Mouse (Mus musculus) hindbrain, embryonic 13.5 days (tissue): ENCODE results near the gene Ehd1. TPM values are rescaled to one million over a fixed set of nuclear protein-coding genes. Genes with fewer than 3 reads are reported as not detected.
A peak's percentile ranks its signal among the peaks of the same experiment; 100 is the strongest.

ENCODE experiments used
- ATAC-seq: fragments of 200-750 bp; cut with Nextera tagmentation; 2 replicates; pipeline ENCODE4 v1.8.0; 2017; ENCODE audit warnings: moderate TSS enrichment; ENCODE audit not compliant: low FRiP score
- H3K27ac ChIP-seq: fragments of 300-500 bp; sonication (generic); 2 replicates; pipeline ENCODE4 v1.5.1; 2015; ENCODE audit warnings: inconsistent platforms, mild to moderate bottlenecking, moderate library complexity
- H3K27me3 ChIP-seq: fragments of 300-500 bp; sonication (generic); 2 replicates; pipeline ENCODE4 v1.6.1; 2015; ENCODE audit warnings: mild to moderate bottlenecking, inconsistent platforms
- H3K36me3 ChIP-seq: fragments of 300-500 bp; sonication (generic); 2 replicates; pipeline ENCODE4 v1.6.1; 2015; ENCODE audit warnings: mild to moderate bottlenecking, inconsistent platforms
- H3K4me1 ChIP-seq: fragments of 300-500 bp; sonication (generic); replicated peaks from 2 replicates; pipeline ENCODE4 v1.6.1; 2015; ENCODE audit warnings: inconsistent platforms
- H3K4me2 ChIP-seq: fragments of 300-500 bp; sonication (generic); 2 replicates; pipeline ENCODE4 v1.6.1; 2015; ENCODE audit warnings: inconsistent platforms, mild to moderate bottlenecking, moderate library complexity
- H3K4me3 ChIP-seq: fragments of 300-500 bp; sonication (generic); 2 replicates; pipeline ENCODE4 v1.5.1; 2015; ENCODE audit warnings: mild to moderate bottlenecking, inconsistent platforms
- H3K9ac ChIP-seq: fragments of 300-500 bp; sonication (generic); 2 replicates; pipeline ENCODE4 v1.6.1; 2015; ENCODE audit warnings: mild to moderate bottlenecking, inconsistent platforms
- H3K9me3 ChIP-seq: fragments of 300-500 bp; sonication (generic); 2 replicates; pipeline ENCODE4 v1.6.1; 2016; ENCODE audit warnings: inconsistent platforms
- WGBS: fragments of 180-500 bp; shearing (Covaris S2); methylation state at CpG from one replicate; pipeline ENCODE4 v1.1.7; 2015; 5-methylcytosine and 5-hydroxymethylcytosine counted together
- microRNA counts: library from miRNA; unstranded; fragments of <30 nt; microRNA quantifications from one replicate; lab custom pipeline; 2016
- microRNA-seq: library from miRNA; unstranded; fragments of <30 nt; microRNA quantifications from one replicate; pipeline ENCODE4, GENCODE M21; 2016
- polyA plus RNA-seq: library from polyadenylated mRNA; unstranded; fragments of >200 nt; fragmentation: Nextera tagmentation; extraction: Ambion mirVana; gene quantifications from 2 replicates; pipeline ENCODE4 v1.2.1, GENCODE M21; 2015

Ehd1 gene
- polyA plus RNA-seq, 1 experiment from 2014 or later: 86.8 TPM

DNA sequence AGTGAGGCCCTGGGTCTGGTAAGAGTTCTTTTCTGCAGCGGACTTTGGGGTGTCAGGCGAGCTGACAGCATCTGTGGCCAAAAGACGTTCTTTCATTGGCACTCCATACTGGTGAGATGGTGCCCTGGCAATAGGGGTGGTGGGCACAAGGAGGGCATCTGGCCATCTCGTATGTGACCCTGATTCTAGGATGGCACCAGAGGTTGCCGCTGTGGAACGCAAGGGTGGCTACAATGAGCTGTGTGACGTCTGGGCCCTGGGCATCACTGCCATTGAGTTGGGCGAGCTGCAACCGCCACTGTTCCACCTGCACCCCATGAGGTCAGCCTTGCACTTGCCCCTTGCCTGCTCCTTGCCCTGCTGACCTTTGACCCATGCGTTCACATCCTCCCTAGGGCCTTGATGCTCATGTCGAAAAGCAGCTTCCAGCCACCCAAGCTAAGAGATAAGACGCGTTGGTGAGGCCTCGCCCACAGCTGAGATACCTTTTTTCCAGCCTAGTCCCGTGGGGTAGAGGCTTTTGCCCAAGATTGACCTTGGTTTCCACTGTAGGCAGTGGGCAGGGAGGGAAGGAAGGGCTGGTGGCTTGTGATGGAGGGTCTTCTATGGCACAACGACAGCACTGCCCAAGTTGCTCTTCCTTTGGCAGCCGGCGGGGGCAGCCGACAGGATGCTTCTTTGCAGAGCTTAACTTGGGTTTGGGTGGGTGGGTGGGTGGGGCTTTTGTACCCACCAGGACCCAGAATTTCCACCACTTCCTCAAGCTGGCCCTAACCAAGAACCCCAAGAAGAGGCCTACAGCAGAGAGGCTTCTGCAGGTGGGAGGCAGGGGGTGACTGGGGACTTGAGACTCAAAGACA, 66.8 kb downstream of the Ehd1 start:
- no peak overlapping the region for H3K4me2 ChIP-seq
- no peak overlapping the region for H3K9ac ChIP-seq
- no peaks in the 10 kb centered on the region for H3K9me3 ChIP-seq
- no peak for ATAC-seq
- peaks cover 82% of the 10 kb centered on the region for H3K36me3 ChIP-seq
- peaks cover 18% of the 10 kb centered on the region for H3K4me1 ChIP-seq
- H3K27ac ChIP-seq: no peak overlapping the region; the same call in 1 of the 2 replicates
- peaks cover 13% of the 10 kb centered on the region; the same call in 1 of the 2 replicates for H3K27me3 ChIP-seq
- no peak overlapping the region for H3K4me3 ChIP-seq
- 88% methylated on average over 19 of the region's 19 CpGs for WGBS

DNA sequence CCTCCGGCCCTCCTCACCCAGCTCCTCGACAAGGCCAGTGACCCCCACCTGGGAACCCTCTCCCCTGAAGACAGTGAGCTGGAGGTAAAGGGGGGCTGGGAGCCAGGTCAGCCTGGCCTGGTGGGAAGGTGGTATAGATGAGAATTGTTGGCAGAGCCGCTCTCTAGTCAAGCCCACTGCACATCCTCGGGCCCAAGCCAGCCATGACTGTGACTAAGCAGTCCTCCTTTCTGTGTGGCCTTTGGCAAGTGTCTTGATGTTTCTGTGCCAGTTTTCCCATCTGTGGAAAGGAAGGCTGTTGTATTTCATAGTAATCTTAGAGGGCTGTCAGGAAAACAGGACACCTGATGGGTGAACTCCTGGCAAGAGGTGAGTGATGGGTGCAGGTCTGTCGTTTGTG, 67.5 kb downstream of the Ehd1 start:
- Histone ChIP-seq H3K4me2 (no peak overlapping the region), H3K27ac (no peak overlapping the region; the same call in 1 of the 2 replicates), H3K4me3 (no peak overlapping the region), H3K9me3 (no peaks in the 10 kb centered on the region), H3K9ac (no peak overlapping the region), H3K36me3 (peaks cover 81% of the 10 kb centered on the region), H3K27me3 (peaks cover 13% of the 10 kb centered on the region; the same call in 1 of the 2 replicates), H3K4me1 (peaks cover 24% of the 10 kb centered on the region)
- no peak for ATAC-seq
- WGBS: 91% methylated on average over 5 of the region's 5 CpGs

DNA sequence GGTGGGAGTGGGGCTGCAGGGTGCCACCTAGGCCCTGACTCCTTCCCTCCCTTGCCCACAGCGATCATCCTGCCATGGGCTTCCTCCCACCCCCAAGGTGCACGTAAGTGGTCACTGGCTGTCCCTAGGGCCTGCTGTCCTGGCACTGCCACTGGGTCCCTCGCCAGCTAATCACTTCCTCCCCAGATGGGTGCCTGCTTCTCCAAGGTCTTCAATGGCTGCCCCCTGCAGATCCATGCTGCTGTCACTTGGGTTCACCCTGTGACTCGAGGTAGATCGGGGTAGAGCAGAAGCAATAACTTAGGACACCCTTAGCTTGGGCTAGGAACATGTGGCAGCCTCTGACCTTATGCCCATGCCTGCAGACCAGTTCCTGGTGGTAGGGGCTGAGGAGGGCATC, 69.5 kb downstream of the Ehd1 start:
- H3K27ac ChIP-seq: no peak overlapping the region
- WGBS: 93% methylated on average over 5 of the region's 5 CpGs
- no peak overlapping the region for H3K9ac ChIP-seq
- peaks cover 83% of the 10 kb centered on the region for H3K36me3 ChIP-seq
- no peak for ATAC-seq
- H3K9me3 ChIP-seq: no peaks in the 10 kb centered on the region
- H3K4me2 ChIP-seq: no peak overlapping the region
- H3K4me1 ChIP-seq: peaks cover 21% of the 10 kb centered on the region
- H3K4me3 ChIP-seq: no peak overlapping the region
- no peaks in the 10 kb centered on the region for H3K27me3 ChIP-seq

DNA sequence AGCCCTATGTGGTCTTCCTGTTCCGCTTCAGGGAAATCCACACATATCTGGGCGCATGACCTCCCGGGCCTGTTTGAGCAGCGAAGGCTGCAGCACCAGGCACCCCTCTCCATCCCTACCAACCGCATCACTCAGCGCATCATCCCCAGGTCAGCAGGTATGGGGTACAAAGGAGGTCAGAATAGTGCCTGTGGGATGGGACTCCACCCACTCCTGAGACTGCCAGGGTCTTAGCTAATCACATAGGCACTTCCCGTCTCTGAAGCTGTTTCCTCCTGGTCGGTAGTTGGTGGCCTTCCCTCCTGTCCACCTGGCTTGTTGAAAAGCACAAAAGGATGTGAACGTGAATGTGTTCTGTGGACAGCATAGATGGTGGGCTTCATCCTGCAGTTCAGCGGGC, 70.1 kb downstream of the Ehd1 start:
- H3K9ac ChIP-seq: no peak overlapping the region
- 92% methylated on average over 10 of the region's 10 CpGs for WGBS
- H3K27me3 ChIP-seq: no peaks in the 10 kb centered on the region
- peaks cover 89% of the 10 kb centered on the region for H3K36me3 ChIP-seq
- no peak overlapping the region for H3K4me3 ChIP-seq
- no peaks in the 10 kb centered on the region for H3K9me3 ChIP-seq
- peaks cover 15% of the 10 kb centered on the region for H3K4me1 ChIP-seq
- H3K27ac ChIP-seq: no peak overlapping the region
- no peak for ATAC-seq
- H3K4me2 ChIP-seq: no peak overlapping the region

DNA sequence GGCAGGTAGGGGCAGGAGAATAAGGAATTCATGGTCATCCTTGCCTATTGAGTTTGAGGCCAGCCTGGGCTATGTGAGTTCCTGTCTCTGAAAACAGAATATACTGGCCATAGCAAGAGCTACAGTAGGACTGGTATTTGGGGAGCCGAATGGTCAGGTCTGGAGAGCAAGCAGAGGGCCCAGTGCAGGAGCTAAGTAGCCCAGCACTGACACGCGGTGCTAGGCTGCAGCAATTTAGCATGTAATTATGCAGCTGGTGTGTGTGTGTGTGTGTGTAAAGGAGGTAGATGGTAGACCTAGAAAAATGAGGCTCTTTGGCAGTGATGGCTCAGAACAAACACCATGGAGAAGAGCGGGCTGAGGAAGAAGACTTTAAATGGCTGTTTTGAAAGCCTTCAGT, 71.1 kb downstream of the Ehd1 start:
- no peak overlapping the region for H3K4me2 ChIP-seq
- H3K4me1 ChIP-seq: peaks cover 14% of the 10 kb centered on the region
- H3K27ac ChIP-seq: no peak overlapping the region
- H3K4me3 ChIP-seq: no peak overlapping the region
- no peak overlapping the region for H3K9ac ChIP-seq
- no peaks in the 10 kb centered on the region for H3K27me3 ChIP-seq
- peaks cover 92% of the 10 kb centered on the region for H3K36me3 ChIP-seq
- H3K9me3 ChIP-seq: no peaks in the 10 kb centered on the region
- ATAC-seq: no peak
- WGBS: 98% methylated on average over 4 of the region's 4 CpGs

DNA sequence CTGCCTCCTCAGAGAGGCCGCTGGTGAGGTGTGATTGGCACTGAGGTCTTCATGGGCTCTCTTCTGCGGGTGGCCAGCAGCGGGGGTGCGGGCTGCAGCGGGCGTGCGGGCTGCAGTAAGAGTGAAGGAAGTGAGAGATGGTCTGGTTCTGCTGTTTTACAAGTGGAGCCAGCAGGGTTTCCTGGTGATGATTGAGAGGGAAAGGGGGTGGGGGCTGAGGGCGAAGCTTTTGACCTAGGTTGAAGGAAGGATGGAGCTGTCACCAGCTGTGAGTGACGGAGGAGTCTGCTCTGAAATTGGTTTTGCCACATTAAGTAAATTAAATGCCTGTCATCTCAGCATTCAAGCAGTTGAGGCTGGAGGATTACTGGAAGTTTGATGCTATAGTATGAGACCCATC, 72.2 kb downstream of the Ehd1 start:
- Histone ChIP-seq H3K4me2 (no peak overlapping the region), H3K4me3 (no peak overlapping the region), H3K9ac (no peak overlapping the region), H3K4me1 (peaks cover 14% of the 10 kb centered on the region), H3K27ac (peak overlapping the region; percentile 18; the same call in 1 of the 2 replicates), H3K27me3 (no peaks in the 10 kb centered on the region), H3K9me3 (no peaks in the 10 kb centered on the region), H3K36me3 (peaks cover 92% of the 10 kb centered on the region)
- ATAC-seq: no peak
- 61% methylated on average over 9 of the region's 9 CpGs for WGBS

DNA sequence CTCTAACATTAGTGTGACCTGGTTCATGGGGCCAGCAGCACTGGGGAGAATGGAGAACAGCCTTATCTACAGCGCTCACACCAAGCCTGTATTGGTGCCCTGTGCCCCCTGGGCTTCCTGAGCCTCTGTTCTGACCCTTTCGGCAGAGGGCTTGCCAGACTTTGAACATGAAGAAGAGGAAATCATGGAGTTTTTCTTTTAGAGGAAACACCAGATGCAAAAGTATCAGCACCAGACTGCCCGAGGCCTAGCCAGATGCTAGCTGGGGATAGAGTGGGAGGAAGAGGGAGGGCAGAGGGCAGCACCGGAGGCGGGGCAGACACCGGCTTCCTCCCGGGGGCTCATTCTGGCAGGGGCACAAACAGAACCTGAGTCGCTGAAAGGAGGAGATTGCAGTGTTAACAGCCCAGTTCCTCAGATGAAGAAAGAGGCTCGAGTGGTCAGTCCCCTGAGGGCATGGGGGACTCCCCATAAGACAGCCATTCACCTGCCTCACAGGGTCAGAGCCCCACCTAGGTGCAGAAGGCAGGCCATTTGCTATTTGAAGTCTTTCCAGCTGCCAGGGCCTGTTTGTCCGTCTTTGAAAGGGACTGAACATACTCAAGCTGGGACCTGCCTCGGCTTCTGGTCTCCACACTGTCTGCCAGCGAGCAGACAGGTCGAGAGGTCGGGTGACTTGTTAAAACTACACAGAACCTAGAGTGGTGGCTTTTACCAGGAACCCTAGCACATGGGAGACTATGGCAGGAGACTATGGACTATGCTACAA, 72.9 kb downstream of the Ehd1 start:
- Histone ChIP-seq H3K4me1 (peaks cover 14% of the 10 kb centered on the region), H3K9me3 (no peaks in the 10 kb centered on the region), H3K4me3 (no peak overlapping the region), H3K27me3 (no peaks in the 10 kb centered on the region), H3K4me2 (no peak overlapping the region), H3K9ac (no peak overlapping the region), H3K27ac (peak overlapping the region; percentile 37; the same call in 1 of the 2 replicates), H3K36me3 (peaks cover 92% of the 10 kb centered on the region)
- WGBS: 49% methylated on average over 14 of the region's 14 CpGs
- no peak for ATAC-seq

MicroRNA genes within 50 kb of the gene (microRNA counts, 519-probe panel; counts per million panel counts)
- 2,299 counts per million, percentile 17 among the panel's probes with 10 or more counts for microRNA mmu-miR-192 (lab: Ali Mortazavi, UCI)

Small RNAs within 50 kb of the gene (microRNA-seq; reads per million reads assigned to microRNA genes)
- 84.0 reads per million, percentile 48 among the genes with 10 or more reads in this experiment for gene Mir192
- 64.4 reads per million, percentile 45 among the genes with 10 or more reads in this experiment for gene Mir194-2
- not detected for gene Mir6989

Other genes starting within 250 kb of the Ehd1 start
- gene Syvn1, start 230.1 kb upstream of the Ehd1 start, polyA plus RNA-seq: 30.6 and 33.0 TPM in 2 replicates
- gene Mrpl49, start 218.9 kb upstream of the Ehd1 start, polyA plus RNA-seq: 64.6 and 68.9 TPM in 2 replicates
- 648 and 656 TPM in 2 replicates for gene Fau, start 218.9 kb upstream of the Ehd1 start, polyA plus RNA-seq
- 30.7 and 34.7 TPM in 2 replicates for gene Znhit2, start 215.5 kb upstream of the Ehd1 start, polyA plus RNA-seq
- 50.4 and 51.6 TPM in 2 replicates for gene Tm7sf2, start 208.4 kb upstream of the Ehd1 start, polyA plus RNA-seq
- gene Vps51, start 199.5 kb upstream of the Ehd1 start, polyA plus RNA-seq: 81.8 and 85.5 TPM in 2 replicates
- not detected in 2 replicates for gene Tmem262, start 196.7 kb upstream of the Ehd1 start, polyA plus RNA-seq
- gene Gm28374, start 194.5 kb upstream of the Ehd1 start, polyA plus RNA-seq: 1.1 and 2.3 TPM in 2 replicates
- 79.2 and 82.5 TPM in 2 replicates for gene Zfpl1, start 191.8 kb upstream of the Ehd1 start, polyA plus RNA-seq
- gene Cdca5, start 191.7 kb upstream of the Ehd1 start, polyA plus RNA-seq: 8.2 and 9.2 TPM in 2 replicates
- gene AC131692.1, start 182.3 kb upstream of the Ehd1 start, polyA plus RNA-seq: not detected in 2 replicates
- gene Naaladl1, start 170.9 kb upstream of the Ehd1 start, polyA plus RNA-seq: 0.27 and 0.30 TPM in 2 replicates
- 43.0 and 43.6 TPM in 2 replicates for gene Sac3d1, start 158.1 kb upstream of the Ehd1 start, polyA plus RNA-seq
- 55.7 and 58.3 TPM in 2 replicates for gene Snx15, start 148.4 kb upstream of the Ehd1 start, polyA plus RNA-seq
- gene Batf2, start 135.7 kb upstream of the Ehd1 start, polyA plus RNA-seq: not detected in 2 replicates
- gene Arl2, start 135.2 kb upstream of the Ehd1 start, polyA plus RNA-seq: 128 and 133 TPM in 2 replicates
- not detected in 2 replicates for gene Majin, start 92.3 kb upstream of the Ehd1 start, polyA plus RNA-seq
- gene Gpha2, start 50.3 kb upstream of the Ehd1 start, polyA plus RNA-seq: 0.27 TPM in 1 of 2 replicates, not detected in the other
- gene Ppp2r5b, start 40.9 kb upstream of the Ehd1 start, polyA plus RNA-seq: 93.8 and 98.3 TPM in 2 replicates
- gene Atg2a, start 35.1 kb upstream of the Ehd1 start, polyA plus RNA-seq: 11.6 and 11.7 TPM in 2 replicates
- 0.42 and 0.48 TPM in 2 replicates for gene Cdc42bpg, start 29.7 kb downstream of the Ehd1 start, polyA plus RNA-seq
- gene Men1, start 58.3 kb downstream of the Ehd1 start, polyA plus RNA-seq: 71.7 and 73.8 TPM in 2 replicates
- gene Map4k2, start 64.4 kb downstream of the Ehd1 start, polyA plus RNA-seq: 17.5 and 17.6 TPM in 2 replicates
- gene Sf1, start 87.0 kb downstream of the Ehd1 start, polyA plus RNA-seq: 103 and 107 TPM in 2 replicates
- 4.9 and 5.7 TPM in 2 replicates for gene Pygm, start 107.7 kb downstream of the Ehd1 start, polyA plus RNA-seq
- gene Rasgrp2, start 122.6 kb downstream of the Ehd1 start, polyA plus RNA-seq: 42.0 and 43.2 TPM in 2 replicates
- gene Nrxn2, start 142.0 kb downstream of the Ehd1 start, polyA plus RNA-seq: 23.5 and 27.7 TPM in 2 replicates